Mouse (Mus musculus) midbrain, embryonic 15.5 days (tissue): ENCODE results near the gene Casq2. TPM values are rescaled to one million over a fixed set of nuclear protein-coding genes. Genes with fewer than 3 reads are reported as not detected.
A peak's percentile ranks its signal among the peaks of the same experiment; 100 is the strongest.

Experiments
- ATAC-seq: fragments of 200-750 bp; cut with Nextera tagmentation; replicated peaks from 2 replicates; pipeline ENCODE4 v1.8.0; 2017; ENCODE audit warnings: moderate TSS enrichment
- H3K27ac ChIP-seq: fragments of 300-500 bp; sonication (generic); 2 replicates; pipeline ENCODE4 v1.5.1; 2015; ENCODE audit warnings: mild to moderate bottlenecking, inconsistent platforms
- H3K27me3 ChIP-seq: fragments of 300-500 bp; sonication (generic); replicated peaks from 2 replicates; pipeline ENCODE4 v1.6.1; 2015; ENCODE audit warnings: inconsistent platforms
- H3K36me3 ChIP-seq: fragments of 300-500 bp; sonication (generic); replicated peaks from 2 replicates; pipeline ENCODE4 v1.6.1; 2015; ENCODE audit warnings: inconsistent platforms
- H3K4me1 ChIP-seq: fragments of 300-500 bp; sonication (generic); 2 replicates; pipeline ENCODE4 v1.6.1; 2015; ENCODE audit warnings: inconsistent platforms
- H3K4me2 ChIP-seq: fragments of 300-500 bp; sonication (generic); 2 replicates; pipeline ENCODE4 v1.6.1; 2015; ENCODE audit warnings: inconsistent platforms, mild to moderate bottlenecking, moderate library complexity
- H3K4me3 ChIP-seq: fragments of 300-500 bp; sonication (generic); 2 replicates; pipeline ENCODE4 v1.5.1; 2015; ENCODE audit warnings: mild to moderate bottlenecking, inconsistent platforms
- H3K9ac ChIP-seq: fragments of 300-500 bp; sonication (generic); 2 replicates; pipeline ENCODE4 v1.6.1; 2015; ENCODE audit warnings: mild to moderate bottlenecking, inconsistent platforms
- H3K9me3 ChIP-seq: fragments of 300-500 bp; sonication (generic); 2 replicates; pipeline ENCODE4 v1.6.1; 2016; ENCODE audit warnings: inconsistent platforms
- WGBS: fragments of 180-500 bp; shearing (Covaris S2); methylation state at CpG from one replicate; pipeline ENCODE4 v1.1.7; 2015; ENCODE audit warnings: mixed read lengths; 5-methylcytosine and 5-hydroxymethylcytosine counted together
- polyA plus RNA-seq: library from polyadenylated mRNA; unstranded; fragments of >200 nt; fragmentation: Nextera tagmentation; extraction: Ambion mirVana; gene quantifications from 2 replicates; pipeline ENCODE4 v1.2.1, GENCODE M21; 2015

Casq2 gene
- 0.22 and 0.25 TPM in 2 replicates for polyA plus RNA-seq

- H3K9ac ChIP-seq: no peak within 1 kb of the TSS
- no peak within 1 kb of the TSS for H3K4me2 ChIP-seq
- H3K4me3 ChIP-seq: no peak within 1 kb of the TSS
- 82% methylated on average over 4 of the region's 4 CpGs for WGBS
- H3K4me1 ChIP-seq: 0 out of 2 replicates have a peak, but pooled peaks cover 4% of the 10 kb centered on the region
- H3K9me3 ChIP-seq: no peaks in the 10 kb centered on the region
- 0 out of 2 replicates have a peak, but pooled peaks cover 5% of the 10 kb centered on the region for H3K27me3 ChIP-seq
- no peak for ATAC-seq
- no peak within 1 kb of the TSS for H3K27ac ChIP-seq
- H3K36me3 ChIP-seq: no peaks in the 10 kb centered on the region
Observed at GRCm38 (mm10) chr3:102086283-102086682, at the start of gene Casq2. Gene Casq2, plus strand, starts transcription at chr3:102086415.

DNA sequence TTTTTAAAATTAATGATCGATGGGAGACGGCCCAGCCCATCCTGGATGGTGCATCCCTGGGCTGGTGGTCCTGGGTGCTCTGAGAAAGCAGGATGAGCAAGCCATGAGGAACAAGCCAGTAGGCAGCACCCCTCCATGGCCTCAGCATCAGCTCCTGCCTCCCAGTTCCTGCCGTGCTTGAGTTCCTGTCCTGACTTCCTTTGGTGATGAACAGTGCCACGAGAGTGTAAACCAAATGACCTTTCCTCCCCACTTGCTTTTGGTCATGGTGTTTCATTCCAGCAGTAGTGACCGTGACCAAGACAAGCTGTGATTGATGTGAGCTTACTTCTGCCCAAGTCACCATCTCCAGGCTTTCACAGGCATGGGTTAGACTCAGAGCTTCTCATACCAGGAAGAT lies 48.4 kb upstream of the Casq2 start:
- Histone ChIP-seq H3K4me3 (no peak overlapping the region), H3K36me3 (no peaks in the 10 kb centered on the region), H3K4me2 (no peak overlapping the region), H3K4me1 (no peaks in the 10 kb centered on the region), H3K9me3 (no peaks in the 10 kb centered on the region), H3K9ac (no peak overlapping the region), H3K27me3 (no peaks in the 10 kb centered on the region), H3K27ac (no peak overlapping the region)
- no peak for ATAC-seq
- 86% methylated on average over 5 of the region's 5 CpGs for WGBS

DNA sequence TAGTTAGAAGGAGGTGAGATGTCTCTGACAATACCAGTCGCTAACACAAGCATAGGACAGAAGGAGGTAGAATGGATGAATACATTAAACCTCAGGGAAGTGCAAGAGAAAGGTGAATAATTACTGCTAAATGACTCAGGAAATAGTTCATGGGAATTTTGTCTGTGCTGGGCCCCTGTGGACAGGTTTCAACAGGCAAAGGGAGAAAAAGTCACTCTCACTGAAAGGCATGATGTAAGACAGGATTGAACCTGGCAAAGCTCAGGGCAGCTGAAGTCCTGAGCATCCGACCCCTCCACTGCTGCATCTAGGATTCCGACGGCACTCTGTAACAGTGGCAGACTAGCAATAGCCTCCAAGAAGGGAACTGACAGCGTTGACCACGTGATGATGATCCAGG lies 47.6 kb upstream of the Casq2 start:
- no peaks in the 10 kb centered on the region for H3K9me3 ChIP-seq
- ATAC-seq: no peak
- no peaks in the 10 kb centered on the region for H3K27me3 ChIP-seq
- H3K36me3 ChIP-seq: no peaks in the 10 kb centered on the region
- no peaks in the 10 kb centered on the region for H3K4me1 ChIP-seq
- no peak overlapping the region for H3K9ac ChIP-seq
- WGBS: 87% methylated on average over 6 of the region's 6 CpGs
- H3K27ac ChIP-seq: no peak overlapping the region
- no peak overlapping the region for H3K4me3 ChIP-seq
- H3K4me2 ChIP-seq: no peak overlapping the region

DNA sequence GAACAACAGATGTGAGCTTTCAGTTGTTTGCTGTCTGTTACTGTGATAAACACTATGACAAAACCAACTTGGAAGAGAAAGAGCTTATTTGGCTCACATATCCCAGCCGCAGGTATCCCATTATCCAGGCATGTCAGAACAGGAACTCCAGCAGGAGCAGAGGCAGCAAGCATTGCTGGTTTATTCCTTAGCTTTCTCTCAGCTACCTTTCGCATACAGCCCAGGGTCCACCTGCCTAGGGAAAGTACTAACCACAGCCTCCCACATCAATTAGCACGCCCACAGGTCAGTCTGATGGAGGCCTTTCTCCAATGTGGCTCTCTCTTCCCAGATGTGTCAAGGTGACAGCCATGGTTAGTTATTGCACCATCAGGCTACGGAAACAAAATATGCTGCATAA lies 44.6 kb upstream of the Casq2 start:
- H3K36me3 ChIP-seq: no peaks in the 10 kb centered on the region
- 91% methylated on average over 4 of the region's 4 CpGs for WGBS
- H3K9ac ChIP-seq: no peak overlapping the region
- no peak for ATAC-seq
- H3K9me3 ChIP-seq: no peaks in the 10 kb centered on the region
- no peak overlapping the region for H3K4me2 ChIP-seq
- no peaks in the 10 kb centered on the region for H3K27me3 ChIP-seq
- no peak overlapping the region for H3K27ac ChIP-seq
- H3K4me3 ChIP-seq: no peak overlapping the region
- H3K4me1 ChIP-seq: no peaks in the 10 kb centered on the region

- no peaks in the 10 kb centered on the region for H3K27me3 ChIP-seq
- H3K4me2 ChIP-seq: no peak overlapping the region
- no peaks in the 10 kb centered on the region for H3K36me3 ChIP-seq
- H3K9me3 ChIP-seq: no peaks in the 10 kb centered on the region
- peaks cover 6% of the 10 kb centered on the region; the same call in 1 of the 2 replicates for H3K4me1 ChIP-seq
- H3K27ac ChIP-seq: no peak overlapping the region
- H3K4me3 ChIP-seq: no peak overlapping the region
- WGBS: 44% methylated on average over 3 of the region's 3 CpGs
- ATAC-seq: no peak
- H3K9ac ChIP-seq: no peak overlapping the region
Observed at GRCm38 (mm10) chr3:102045071-102045470, 41.1 kb upstream of the Casq2 start.

GRCm38 (mm10) chr3:102047532-102047931 lies 38.7 kb upstream of the Casq2 start:
- 91% methylated on average over 2 of the region's 2 CpGs for WGBS

DNA sequence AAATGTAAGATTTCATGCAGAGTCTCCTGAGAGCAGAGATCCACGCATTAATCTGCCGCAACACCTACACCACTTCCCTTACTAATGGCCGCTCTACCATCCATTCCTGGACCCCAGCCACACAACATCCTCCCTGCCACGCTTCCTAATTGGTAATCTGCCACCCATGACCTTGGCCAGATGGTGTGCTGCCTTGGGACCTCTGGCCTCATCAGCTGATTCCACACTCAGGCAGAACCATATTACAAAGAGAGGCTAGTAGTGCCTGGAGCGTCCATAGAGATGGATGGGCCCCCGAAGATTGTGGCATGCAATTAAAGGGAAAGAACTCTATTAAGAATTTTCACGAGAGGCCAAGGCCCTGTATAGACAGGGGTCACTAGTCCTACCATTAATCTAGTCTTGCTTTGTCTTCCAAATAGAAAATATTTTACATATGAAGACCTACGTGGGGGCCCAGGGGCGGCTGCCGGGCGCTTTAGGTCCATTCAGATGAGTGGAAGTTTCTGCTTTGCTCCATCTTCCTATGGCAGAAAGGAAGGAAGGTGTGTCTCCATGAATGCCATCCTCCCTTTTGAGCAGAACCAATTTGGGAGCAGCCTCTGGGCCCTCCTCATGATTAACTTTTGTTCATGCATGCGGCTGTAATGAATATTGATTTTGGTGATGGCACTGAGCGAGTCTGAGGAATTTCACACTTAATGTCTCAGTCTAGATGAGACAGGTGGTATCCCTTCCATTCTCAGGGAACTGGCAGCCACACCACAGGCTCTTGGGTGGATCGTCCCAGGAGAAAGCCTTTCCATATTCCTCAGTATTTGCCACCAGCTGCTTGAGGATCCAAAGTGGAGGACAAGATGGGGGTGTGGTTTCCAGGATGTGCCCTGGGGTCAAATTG lies 36.8 kb upstream of the Casq2 start:
- peak; percentile 67; the same call in 1 of the 2 replicates for ATAC-seq
- WGBS: 47% methylated on average over 14 of the region's 14 CpGs
- Histone ChIP-seq H3K4me1 (peaks cover 8% of the 10 kb centered on the region; the same call in 1 of the 2 replicates), H3K27ac (0 out of 2 replicates have a peak overlapping the region, but pooled peaks have one; percentile 5), H3K27me3 (no peaks in the 10 kb centered on the region), H3K9ac (no peak overlapping the region), H3K4me3 (no peak overlapping the region), H3K36me3 (no peaks in the 10 kb centered on the region), H3K9me3 (no peaks in the 10 kb centered on the region), H3K4me2 (no peak overlapping the region)

More at GRCm38 (mm10) chr3:102047532-102047931, 38.7 kb upstream of the Casq2 start:
- ATAC-seq: no peak
- Histone ChIP-seq H3K4me3 (no peak overlapping the region), H3K27ac (no peak overlapping the region), H3K36me3 (no peaks in the 10 kb centered on the region), H3K9ac (no peak overlapping the region), H3K9me3 (no peaks in the 10 kb centered on the region), H3K27me3 (no peaks in the 10 kb centered on the region), H3K4me2 (no peak overlapping the region), H3K4me1 (peaks cover 6% of the 10 kb centered on the region; the same call in 1 of the 2 replicates)

GRCm38 (mm10) chr3:102052036-102052435 lies 34.2 kb upstream of the Casq2 start:
- no peaks in the 10 kb centered on the region for H3K36me3 ChIP-seq
- H3K4me3 ChIP-seq: no peak overlapping the region
- no peaks in the 10 kb centered on the region for H3K27me3 ChIP-seq
- H3K9me3 ChIP-seq: no peaks in the 10 kb centered on the region
- ATAC-seq: no peak
- WGBS: 53% methylated on average over 3 of the region's 3 CpGs
- no peak overlapping the region for H3K27ac ChIP-seq
- peaks cover 8% of the 10 kb centered on the region; the same call in 1 of the 2 replicates for H3K4me1 ChIP-seq
- H3K9ac ChIP-seq: no peak overlapping the region
- no peak overlapping the region for H3K4me2 ChIP-seq

DNA sequence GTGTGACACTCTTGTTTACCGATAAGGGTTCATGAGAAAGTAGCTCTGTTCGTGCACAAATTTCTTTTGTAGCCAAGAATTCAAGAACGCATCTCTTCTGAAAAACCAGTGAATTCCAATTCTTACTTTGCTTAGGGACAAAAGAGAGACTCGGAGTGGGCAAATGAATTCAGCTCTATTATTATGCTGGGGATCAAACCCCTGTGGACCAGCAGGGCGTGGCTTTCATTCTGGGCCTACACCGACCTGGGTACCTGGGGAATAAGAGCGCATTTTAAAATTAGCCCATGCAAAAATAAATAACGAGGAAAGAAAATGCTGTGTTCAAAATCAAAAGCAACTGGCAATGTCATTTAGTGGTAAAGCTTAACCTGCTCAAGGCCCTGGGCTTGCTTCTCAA lies 32.9 kb upstream of the Casq2 start:
- no peak overlapping the region for H3K4me2 ChIP-seq
- WGBS: 15% methylated on average over 8 of the region's 8 CpGs
- H3K9me3 ChIP-seq: no peaks in the 10 kb centered on the region
- no peak overlapping the region for H3K4me3 ChIP-seq
- no peaks in the 10 kb centered on the region for H3K36me3 ChIP-seq
- no peak overlapping the region for H3K27ac ChIP-seq
- H3K27me3 ChIP-seq: no peaks in the 10 kb centered on the region
- no peak overlapping the region for H3K9ac ChIP-seq
- H3K4me1 ChIP-seq: peaks cover 8% of the 10 kb centered on the region; the same call in 1 of the 2 replicates
- ATAC-seq: no peak

GRCm38 (mm10) chr3:102055878-102056277 lies 30.3 kb upstream of the Casq2 start:
- H3K4me1 ChIP-seq: 0 out of 2 replicates have a peak, but pooled peaks cover 2% of the 10 kb centered on the region
- no peak for ATAC-seq

GRCm38 (mm10) chr3:102060065-102060464 lies 26.1 kb upstream of the Casq2 start:
- Histone ChIP-seq H3K4me2 (no peak overlapping the region), H3K4me3 (no peak overlapping the region), H3K9me3 (no peaks in the 10 kb centered on the region), H3K27ac (no peak overlapping the region), H3K9ac (no peak overlapping the region), H3K36me3 (no peaks in the 10 kb centered on the region), H3K4me1 (no peaks in the 10 kb centered on the region; the same call in 1 of the 2 replicates), H3K27me3 (no peaks in the 10 kb centered on the region)
- 74% methylated on average over 6 of the region's 6 CpGs for WGBS
- ATAC-seq: no peak

More at GRCm38 (mm10) chr3:102055878-102056277, 30.3 kb upstream of the Casq2 start:
- Histone ChIP-seq H3K4me2 (no peak overlapping the region), H3K36me3 (no peaks in the 10 kb centered on the region), H3K27ac (no peak overlapping the region), H3K9me3 (no peaks in the 10 kb centered on the region), H3K4me3 (no peak overlapping the region), H3K9ac (no peak overlapping the region), H3K27me3 (no peaks in the 10 kb centered on the region)
- 11% methylated on average over 4 of the region's 4 CpGs for WGBS

GRCm38 (mm10) chr3:102061923-102062670 lies 24.1 kb upstream of the Casq2 start:
- WGBS: 40% methylated on average over 14 of the region's 14 CpGs
- H3K27me3 ChIP-seq: no peaks in the 10 kb centered on the region
- no peak overlapping the region for H3K4me3 ChIP-seq
- no peak overlapping the region for H3K4me2 ChIP-seq
- H3K9me3 ChIP-seq: no peaks in the 10 kb centered on the region
- no peaks in the 10 kb centered on the region for H3K36me3 ChIP-seq
- H3K4me1 ChIP-seq: no peaks in the 10 kb centered on the region; the same call in 1 of the 2 replicates
- H3K27ac ChIP-seq: no peak overlapping the region
- no peak overlapping the region for H3K9ac ChIP-seq
- no peak; the same call in 1 of the 2 replicates for ATAC-seq
